Mouse (Mus musculus) ES-Bruce4 (cell line): ENCODE data around the gene Prokr1. TPM values are rescaled to one million over a fixed set of nuclear protein-coding genes. Genes with fewer than 3 reads are reported as not detected.
"Not testable (repeated sequence)": the region's sequence is repeated elsewhere in the genome, so short reads cannot be mapped to it uniquely, and the experiment has no call there.

Experiments used
- H3K27ac ChIP-seq: 2 replicates; pipeline ENCODE4 v1.5.1; 2012; ENCODE audit warnings: low read length, inconsistent platforms; ENCODE audit not compliant: insufficient read depth
- H3K27me3 ChIP-seq: 2 replicates; pipeline ENCODE4 v1.6.1; 2012; ENCODE audit warnings: mild to moderate bottlenecking, low read length, inconsistent platforms; ENCODE audit not compliant: control insufficient read depth, poor library complexity, insufficient read depth, severe bottlenecking
- H3K36me3 ChIP-seq: 2 replicates; pipeline ENCODE4 v1.6.1; 2012; ENCODE audit warnings: inconsistent platforms, mild to moderate bottlenecking, low read length, moderate library complexity; ENCODE audit not compliant: control insufficient read depth, poor library complexity, insufficient read depth, severe bottlenecking
- H3K4me1 ChIP-seq: one replicate; pipeline ENCODE4 v1.8.1; 2011; ENCODE audit warnings: low read length; ENCODE audit not compliant: control insufficient read depth, insufficient read depth
- H3K4me3 ChIP-seq: 2 replicates; pipeline ENCODE4 v1.5.1; 2011; ENCODE audit warnings: low read depth, mild to moderate bottlenecking, low read length
- H3K9ac ChIP-seq: 2 replicates; pipeline ENCODE4 v1.6.1; 2012; ENCODE audit warnings: low read depth, mild to moderate bottlenecking, inconsistent platforms; ENCODE audit not compliant: poor library complexity, severe bottlenecking
- H3K9me3 ChIP-seq: replicated peaks from 2 replicates; pipeline ENCODE4 v1.6.1; 2012; ENCODE audit warnings: mild to moderate bottlenecking, low read length, inconsistent platforms; ENCODE audit not compliant: control insufficient read depth, poor library complexity, insufficient read depth, severe bottlenecking
- CTCF ChIP-seq: IDR thresholded peaks from one replicate; pipeline ENCODE4 v1.8.1; 2011; ENCODE audit warnings: low read depth, low read length
- EP300 ChIP-seq: IDR thresholded peaks from 2 replicates; pipeline ENCODE4 v1.6.1; 2011; ENCODE audit warnings: low read depth, low read length; ENCODE audit not compliant: insufficient read depth
- POLR2A ChIP-seq: IDR thresholded peaks from one replicate; pipeline ENCODE4 v1.8.1; 2011; ENCODE audit warnings: low read length; ENCODE audit not compliant: insufficient read depth
- polyA plus RNA-seq: library from polyadenylated mRNA; stranded (reverse); fragments of >200 nt; gene quantifications from 2 replicates; pipeline ENCODE4 v1.2.4, GENCODE M21; 2011; ENCODE audit warnings: low read depth; ENCODE audit not compliant: missing spikeins, insufficient read depth, insufficient read length

Gene Prokr1
- polyA plus RNA-seq, 1 experiment = not detected

GRCm38 (mm10) chr6:87578247-87578646 lies 12.3 kb downstream of the Prokr1 start:
- H3K36me3 ChIP-seq = no peaks in the 10 kb centered on the region
- no peak overlapping the region for H3K4me3 ChIP-seq
- no peaks in the 10 kb centered on the region for H3K4me1 ChIP-seq
- no peaks in the 10 kb centered on the region for H3K9me3 ChIP-seq
- H3K27ac ChIP-seq = no peak overlapping the region
- H3K9ac ChIP-seq = no peak overlapping the region
- no peaks in the 10 kb centered on the region for H3K27me3 ChIP-seq
- TF ChIP-seq CTCF = no peak
- no peak for TF ChIP-seq POLR2A
- no peak for TF ChIP-seq EP300

GRCm38 (mm10) chr6:87576648-87577330 lies 13.8 kb downstream of the Prokr1 start:
- Histone ChIP-seq H3K4me1 (no peaks in the 10 kb centered on the region), H3K27ac (no peak overlapping the region), H3K27me3 (no peaks in the 10 kb centered on the region), H3K36me3 (no peaks in the 10 kb centered on the region), H3K9ac (no peak overlapping the region), H3K4me3 (no peak overlapping the region), H3K9me3 (no peaks in the 10 kb centered on the region)
- TF ChIP-seq POLR2A (no peak), EP300 (no peak), CTCF (no peak)

GRCm38 (mm10) chr6:87571863-87572262 lies 18.7 kb downstream of the Prokr1 start:
- not testable (repeated sequence) for H3K36me3 ChIP-seq, H3K9ac ChIP-seq, H3K4me1 ChIP-seq, H3K9me3 ChIP-seq, H3K27ac ChIP-seq, H3K4me3 ChIP-seq, H3K27me3 ChIP-seq

GRCm38 (mm10) chr6:87567686-87568593 lies 22.6 kb downstream of the Prokr1 start:
- no peaks in the 10 kb centered on the region for H3K9me3 ChIP-seq

GRCm38 (mm10) chr6:87565166-87565565 lies 25.4 kb downstream of the Prokr1 start:
- H3K36me3 ChIP-seq = no peaks in the 10 kb centered on the region
- H3K9ac ChIP-seq = no peak overlapping the region
- no peaks in the 10 kb centered on the region for H3K27me3 ChIP-seq
- H3K4me3 ChIP-seq = no peak overlapping the region
- TF ChIP-seq CTCF (no peak), POLR2A (no peak), EP300 (no peak)
- H3K4me1 ChIP-seq = no peaks in the 10 kb centered on the region
- no peak overlapping the region for H3K27ac ChIP-seq
- H3K9me3 ChIP-seq = no peaks in the 10 kb centered on the region

More at GRCm38 (mm10) chr6:87567686-87568593, 22.6 kb downstream of the Prokr1 start:
- H3K4me3 ChIP-seq = no peak overlapping the region
- no peaks in the 10 kb centered on the region for H3K4me1 ChIP-seq
- TF ChIP-seq CTCF = no peak
- no peak overlapping the region for H3K9ac ChIP-seq
- no peaks in the 10 kb centered on the region for H3K36me3 ChIP-seq
- H3K27me3 ChIP-seq = no peaks in the 10 kb centered on the region
- H3K27ac ChIP-seq = no peak overlapping the region

GRCm38 (mm10) chr6:87564356-87564755 lies 26.2 kb downstream of the Prokr1 start:
- H3K36me3 ChIP-seq = no peaks in the 10 kb centered on the region

More at GRCm38 (mm10) chr6:87564356-87564755, 26.2 kb downstream of the Prokr1 start:
- TF ChIP-seq EP300 = no peak
- no peak for TF ChIP-seq POLR2A
- Histone ChIP-seq H3K4me1 (no peaks in the 10 kb centered on the region), H3K4me3 (no peak overlapping the region), H3K9me3 (no peaks in the 10 kb centered on the region), H3K27me3 (no peaks in the 10 kb centered on the region), H3K9ac (no peak overlapping the region), H3K27ac (no peak overlapping the region)
